Mouse (Mus musculus) testis, adult 2 months (tissue): ENCODE results near the gene Tmod1.

Experiments
- CTCF ChIP-seq: fragments of 200-500 bp; IDR thresholded peaks from 2 replicates; pipeline ENCODE4 v1.5.1; 2012; ENCODE audit warnings: low read depth, mild to moderate bottlenecking, inconsistent platforms, low read length, moderate library complexity; ENCODE audit not compliant: control insufficient read depth, insufficient read depth, insufficient replicate concordance
- POLR2A ChIP-seq: fragments of 200-500 bp; IDR thresholded peaks from 2 replicates; pipeline ENCODE4 v1.6.1; 2012; ENCODE audit warnings: low read depth, mild to moderate bottlenecking, inconsistent platforms, low read length, moderate library complexity; ENCODE audit not compliant: control insufficient read depth

GRCm38 (mm10) chr4:46082555-46082954 lies 43.8 kb downstream of the Tmod1 start:
- TF ChIP-seq CTCF (no peak), POLR2A (no peak)
